Mouse (Mus musculus) CD4-positive helper T cell, adult 2 months (primary cell): ENCODE measurements around the gene Adamts17.

Source experiments
- DNase-seq: peaks from one replicate; pipeline ENCODE4 v3.0.0-alpha.2; 2012; ENCODE audit warnings: low read depth, missing footprints, low spot score

The Adamts17 gene

GRCm38 (mm10) chr7:67199412-67199811 lies 359.9 kb downstream of the Adamts17 start:
- DNase-seq = peak; percentile 47
